Mouse (Mus musculus): ENCODE results near the gene Zfp189.
"Not testable (repeated sequence)": the region's sequence is repeated elsewhere in the genome, so short reads cannot be mapped to it uniquely, and the experiment has no call there.

Zfp189 gene

DNA sequence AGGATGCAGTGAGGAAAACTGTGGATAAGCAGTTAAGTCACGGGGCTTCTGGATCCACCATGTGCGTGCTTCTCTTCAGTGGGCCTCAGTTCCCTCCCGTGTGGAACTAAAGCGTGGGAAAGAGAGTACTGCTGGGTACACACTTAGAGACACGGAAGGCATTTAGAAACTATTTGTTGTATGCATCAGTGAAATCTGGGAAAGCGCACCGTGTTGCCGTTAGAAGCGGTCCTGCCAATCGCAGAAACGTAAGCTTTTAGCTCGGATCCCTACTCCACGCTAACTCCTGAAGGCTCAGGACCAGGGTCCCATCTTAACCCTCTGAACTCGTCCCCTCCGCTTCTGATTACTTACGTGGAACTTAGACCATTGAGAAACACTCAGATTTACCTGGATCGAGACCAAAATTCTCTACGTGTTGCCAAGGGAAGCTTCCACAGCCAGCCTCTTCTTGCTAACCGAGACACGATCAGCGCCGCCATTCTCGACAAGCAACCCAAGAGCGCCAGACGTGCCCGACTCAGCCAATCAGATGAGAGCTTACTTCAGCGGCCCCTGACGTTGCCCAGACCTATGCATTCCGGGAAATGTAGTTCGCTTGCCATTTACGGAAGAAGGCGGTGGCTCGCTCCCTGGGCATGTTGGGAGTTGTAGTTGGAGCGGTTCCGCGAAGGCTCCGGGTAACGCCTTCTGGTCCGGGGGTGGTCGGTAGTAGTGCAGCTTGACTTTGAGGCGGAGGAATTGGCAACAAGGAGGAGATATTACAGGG is at the start of gene Zfp189, which contains the start of gene Mrpl50:
Gene Zfp189, plus strand, starts transcription at position 605 of the 769 bp plus-strand sequence.
Gene Mrpl50, minus strand, starts transcription at position 522 of the 769 bp plus-strand sequence.
- DNase-seq: peak; percentile 91

DNA sequence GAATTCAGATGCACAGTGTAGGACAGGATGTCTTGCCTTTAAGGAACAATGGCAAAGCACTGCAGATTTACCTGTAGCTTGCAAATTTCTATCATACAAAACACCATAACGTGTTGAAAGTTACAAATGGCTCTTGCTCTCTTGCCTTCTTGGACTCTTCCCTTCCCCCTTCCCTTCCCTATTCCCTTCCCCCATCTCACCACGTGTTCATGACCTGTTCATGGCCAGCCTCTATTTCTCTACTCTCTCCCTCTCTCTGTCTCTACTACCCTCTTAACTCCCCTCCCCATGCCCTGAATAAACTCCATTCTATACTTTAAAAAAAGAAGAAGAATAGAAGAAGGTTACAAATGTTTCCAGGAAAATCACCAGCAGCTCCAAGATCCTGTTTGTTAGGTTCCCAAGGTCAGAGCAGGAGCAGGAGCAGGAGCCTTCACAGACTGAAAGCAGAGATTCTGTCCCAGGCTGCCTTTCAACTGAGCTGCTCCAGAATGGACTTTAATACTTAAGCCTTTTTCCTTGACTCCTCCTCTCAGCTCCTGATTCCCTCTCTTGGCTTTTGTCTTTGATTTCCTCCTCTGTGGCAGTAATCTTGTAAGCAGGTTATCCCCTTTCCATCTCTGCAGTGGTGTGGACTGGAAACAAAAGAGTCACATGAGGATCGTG is 47.4 kb upstream of the Zfp189 start, which contains the start of gene Acnat1:
Gene Acnat1, minus strand, starts transcription at position 478 of the 666 bp plus-strand sequence.
- DNase-seq: peak; percentile 62

DNA sequence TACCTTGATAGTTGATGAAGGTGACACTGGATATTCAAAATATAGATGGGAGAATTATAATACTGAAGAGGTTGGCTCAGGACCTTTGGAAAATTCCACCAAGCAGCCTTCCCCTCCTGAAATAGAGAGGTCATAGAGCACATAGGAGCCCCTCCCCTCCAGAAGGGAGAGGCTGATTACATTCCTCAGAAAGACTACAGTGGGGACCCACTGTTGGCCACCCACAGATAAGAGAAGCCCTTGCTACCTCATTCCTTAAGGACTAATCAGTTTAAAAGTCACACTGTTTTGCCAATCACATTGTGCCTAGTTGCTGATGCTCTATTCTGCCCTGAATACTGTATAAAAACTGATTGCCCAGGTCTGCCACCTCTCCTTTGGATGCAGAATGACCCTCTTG is 46.4 kb upstream of the Zfp189 start:
- no peak for DNase-seq

DNA sequence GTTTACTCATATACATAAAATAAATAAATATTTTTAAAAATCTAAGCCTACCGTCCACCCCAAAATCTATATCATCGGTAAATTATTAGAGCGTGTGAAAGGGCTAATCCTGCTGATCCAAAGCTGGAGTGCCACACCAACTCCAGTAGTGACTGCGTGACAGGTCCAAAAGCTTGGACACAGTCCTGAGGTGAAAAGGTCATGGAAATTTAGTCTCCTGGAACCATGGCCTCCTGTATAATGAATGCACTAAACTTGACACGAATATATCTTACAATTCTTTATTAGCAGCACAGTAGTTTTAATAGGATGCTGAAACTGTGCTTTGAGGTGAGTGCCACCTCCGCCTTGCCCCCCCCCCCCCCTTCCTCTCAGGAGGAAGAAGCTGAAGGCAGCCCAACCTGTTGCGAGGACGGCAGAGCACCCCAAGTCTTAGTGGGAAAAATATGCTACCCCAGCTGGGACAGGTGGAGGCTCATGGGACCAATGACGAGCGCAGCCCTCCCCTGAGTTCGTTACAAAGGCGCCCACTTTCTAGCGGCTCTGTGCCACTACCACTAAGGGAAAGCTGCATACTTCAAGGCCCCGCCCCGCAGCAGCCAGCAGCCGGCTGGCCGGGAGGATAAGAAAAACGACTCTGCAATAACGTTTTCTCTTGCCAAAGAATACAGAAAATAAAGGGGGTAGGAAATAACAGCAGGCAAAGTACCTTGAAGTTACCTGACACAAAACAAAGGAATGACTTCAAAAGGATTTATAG is 42.7 kb upstream of the Zfp189 start:
- peak; percentile 45 for DNase-seq

DNA sequence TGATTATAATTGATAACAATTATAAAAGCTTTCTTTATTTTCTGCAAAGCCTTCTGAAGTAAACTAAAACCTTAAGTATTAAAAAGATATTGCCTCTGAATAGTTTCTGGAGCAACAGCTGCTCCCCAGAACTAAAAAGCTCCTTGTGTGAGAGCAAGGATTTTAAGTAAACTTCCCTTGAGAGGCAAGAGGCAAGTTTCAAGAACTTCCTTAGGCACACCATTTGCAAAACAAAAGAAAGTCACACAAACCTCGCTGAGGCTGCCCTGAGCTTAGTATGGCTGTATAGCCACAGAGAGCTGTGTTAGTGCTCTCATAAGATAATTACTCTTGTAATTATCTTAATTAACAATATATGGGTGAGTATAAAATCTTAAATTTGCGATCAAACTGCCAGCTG is 41.9 kb upstream of the Zfp189 start:
- DNase-seq: not testable (repeated sequence)

DNA sequence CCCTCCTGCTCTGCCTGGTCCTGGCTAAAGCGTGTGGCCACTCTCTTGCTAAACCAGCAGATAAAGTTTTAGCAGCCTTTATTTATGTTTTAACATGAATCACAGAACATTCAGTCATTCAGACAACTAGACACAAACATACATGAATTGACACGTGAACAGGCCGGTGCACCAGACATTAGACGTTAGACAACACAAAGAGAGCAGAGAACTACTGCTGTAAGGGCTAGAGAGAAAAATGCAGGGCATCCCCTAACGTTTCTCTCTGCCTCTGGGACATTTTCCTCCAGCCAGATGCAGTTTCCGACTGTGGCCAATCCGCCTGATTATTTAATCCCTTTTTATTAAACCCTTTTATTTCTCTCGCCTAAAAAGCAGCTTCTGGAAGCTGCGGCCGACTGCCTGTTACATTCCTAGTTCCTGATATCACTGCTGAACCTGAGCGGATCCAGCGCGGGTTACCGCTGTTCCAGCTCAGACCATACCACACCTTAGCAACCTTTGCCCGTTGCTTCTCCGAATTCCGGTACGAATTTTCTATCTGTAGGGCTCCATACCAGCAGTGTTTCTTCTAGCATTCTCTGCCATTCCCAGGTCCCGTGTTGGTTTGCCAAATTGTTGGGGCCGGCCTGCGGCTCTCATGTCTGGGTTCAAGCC is 40.7 kb upstream of the Zfp189 start:
- peak; percentile 55 for DNase-seq

DNA sequence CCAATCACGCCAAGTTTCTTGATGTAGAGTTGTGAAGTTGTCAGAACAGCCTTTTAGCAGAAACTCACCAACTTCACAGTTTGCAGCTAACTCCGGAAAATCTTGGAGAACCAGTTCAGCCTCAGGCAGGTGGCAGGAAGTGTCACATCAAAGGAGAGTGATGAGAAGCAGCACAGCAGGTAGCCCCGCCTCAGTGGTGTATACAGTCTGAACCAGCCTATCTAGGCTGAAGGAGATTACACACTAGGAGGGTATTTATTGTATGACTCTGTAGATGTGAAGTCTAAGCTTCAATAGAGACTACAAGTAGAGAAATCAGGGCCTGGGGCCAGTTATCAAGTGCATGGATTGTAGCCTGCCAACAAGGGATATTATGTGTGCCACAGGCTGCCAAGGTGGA is 40.1 kb upstream of the Zfp189 start:
- no peak for DNase-seq

DNA sequence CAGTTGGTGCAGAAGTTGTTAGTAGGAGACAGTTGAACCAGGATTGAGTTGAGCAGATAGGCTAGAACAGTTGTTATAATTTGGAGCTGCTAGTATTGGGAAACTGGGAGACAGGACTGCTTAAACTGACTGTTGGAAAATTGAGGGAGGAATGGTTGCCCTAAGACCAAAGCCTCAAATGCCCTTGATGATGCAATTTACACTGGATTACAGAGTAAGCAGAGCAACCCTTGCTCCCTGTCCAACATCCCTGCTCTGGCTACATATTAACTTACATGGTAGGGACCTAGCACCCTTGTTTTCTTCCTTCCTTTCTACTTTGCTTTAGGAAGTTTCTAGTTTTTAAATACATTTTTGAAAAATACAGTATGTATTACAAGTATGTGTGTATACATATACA is 35.5 kb upstream of the Zfp189 start:
- peak; percentile 63 for DNase-seq

DNA sequence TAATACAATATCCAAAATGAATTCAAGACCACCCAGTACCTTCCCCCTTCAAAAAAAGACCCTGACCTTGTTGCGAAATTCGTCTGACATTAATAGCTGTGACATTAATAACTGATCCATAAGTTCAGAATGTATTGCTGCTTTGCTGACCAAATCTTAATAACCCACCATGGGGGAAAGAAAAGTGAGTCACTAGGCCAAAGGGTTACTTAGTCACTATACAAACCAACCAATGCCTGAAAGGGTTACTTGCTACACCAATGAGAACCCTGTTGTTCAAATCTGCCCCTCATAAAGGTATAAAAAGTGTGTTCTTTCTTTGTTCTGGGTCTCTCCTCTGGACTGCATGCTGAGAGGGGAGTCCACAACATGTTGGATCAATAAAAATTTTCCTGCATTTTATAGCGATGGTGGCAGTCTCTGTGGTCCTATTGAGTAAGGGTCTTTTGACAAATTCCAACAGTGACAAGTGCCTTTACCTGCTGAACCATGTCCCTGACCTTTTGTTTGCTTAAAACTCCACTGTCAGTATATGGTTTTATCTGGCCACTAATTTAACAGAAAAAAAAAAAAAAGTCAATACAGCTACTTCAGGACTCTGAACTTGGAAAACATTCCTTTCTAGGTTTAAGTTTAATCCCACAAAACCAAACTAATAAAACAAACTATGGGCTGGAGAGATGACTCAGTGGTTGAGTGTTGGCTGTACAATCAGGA is 34.9 kb upstream of the Zfp189 start:
- DNase-seq: not testable (repeated sequence)

DNA sequence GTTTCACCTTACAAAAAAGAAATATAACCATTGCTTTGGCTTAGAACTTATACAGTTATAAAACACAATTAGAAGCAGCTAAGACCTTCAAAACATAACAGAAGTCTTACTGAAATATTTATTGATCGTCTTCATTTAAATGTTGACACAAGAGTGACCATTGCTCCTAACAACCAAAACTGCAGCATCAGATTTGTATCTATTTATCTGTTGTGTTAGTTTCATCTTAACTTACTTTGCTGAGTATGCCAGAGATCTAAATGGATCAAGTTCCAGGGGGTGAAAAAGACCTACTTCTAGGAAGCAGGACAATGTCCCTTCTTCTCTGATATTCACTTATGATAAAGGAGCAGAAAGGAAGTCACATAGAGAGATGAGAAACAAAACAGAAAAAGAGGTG is 17.4 kb upstream of the Zfp189 start:
- DNase-seq: no peak

DNA sequence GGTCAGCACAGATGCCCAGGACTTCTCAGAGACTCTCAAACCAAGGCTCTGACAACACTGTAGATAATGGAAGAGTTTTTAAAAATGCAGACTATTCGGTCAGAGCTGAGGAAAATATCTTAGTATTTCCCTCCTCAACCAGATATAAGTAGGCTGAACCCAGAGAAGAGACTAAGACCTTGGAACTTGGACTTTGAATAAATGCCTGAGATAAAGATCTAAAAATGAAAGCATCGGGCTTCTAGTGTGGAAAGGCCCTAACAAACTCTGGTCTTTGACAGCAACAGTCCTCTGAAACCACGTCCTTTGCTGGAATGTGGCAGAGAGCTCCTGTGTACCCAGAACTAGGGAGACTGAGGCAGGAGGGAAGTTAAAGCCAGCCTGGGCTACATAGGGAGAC is 14.6 kb upstream of the Zfp189 start, which contains the start of gene Baat:
Gene Baat, minus strand, starts transcription at position 172 of the 400 bp plus-strand sequence.
- DNase-seq: no peak

DNA sequence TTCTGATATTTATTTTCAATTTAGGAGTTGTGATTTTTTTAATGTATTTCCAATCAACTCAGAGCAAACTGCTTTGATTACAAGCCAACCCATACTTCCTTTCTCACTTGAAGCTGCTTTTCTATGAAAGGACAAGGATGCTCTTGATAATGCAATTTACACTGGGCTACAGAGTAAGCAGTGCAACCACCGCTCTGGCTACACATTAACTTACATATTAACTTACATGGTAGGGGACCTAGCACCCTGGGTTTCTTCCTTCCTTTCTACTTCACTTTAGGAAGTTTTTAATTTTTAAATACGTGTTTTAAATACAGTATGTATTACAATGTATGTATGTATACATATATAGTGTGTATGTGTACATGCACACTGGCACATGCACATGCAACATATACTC is 11.8 kb upstream of the Zfp189 start:
- DNase-seq: no peak

DNA sequence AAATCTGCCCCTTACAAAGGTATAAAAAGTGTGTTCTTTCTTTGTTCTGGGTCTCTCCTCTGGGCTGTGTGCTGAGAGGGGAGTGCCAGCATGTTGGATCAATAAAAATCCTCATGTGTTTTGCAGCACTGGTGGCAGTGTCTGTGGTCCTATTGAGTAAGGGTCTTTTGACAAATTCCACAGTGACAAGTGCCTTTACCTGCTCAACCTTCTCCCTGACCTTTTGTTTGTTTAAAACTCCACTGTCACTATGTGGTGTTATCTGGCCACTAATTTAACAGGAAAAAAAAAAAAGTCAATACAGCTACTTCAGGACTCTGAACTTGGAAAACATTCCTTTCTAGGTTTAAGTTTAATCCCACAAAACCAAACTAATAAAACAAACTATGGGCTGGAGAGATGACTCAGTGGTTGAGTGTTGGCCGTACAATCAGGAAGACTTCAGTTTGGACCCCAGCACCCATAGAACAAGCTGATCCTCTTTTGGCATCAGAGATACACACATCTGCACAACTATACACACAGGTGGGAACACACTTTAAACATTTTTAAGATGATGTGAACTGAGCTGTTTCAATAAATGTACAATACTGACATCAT is 10.6 kb upstream of the Zfp189 start:
- DNase-seq: not testable (repeated sequence)

DNA sequence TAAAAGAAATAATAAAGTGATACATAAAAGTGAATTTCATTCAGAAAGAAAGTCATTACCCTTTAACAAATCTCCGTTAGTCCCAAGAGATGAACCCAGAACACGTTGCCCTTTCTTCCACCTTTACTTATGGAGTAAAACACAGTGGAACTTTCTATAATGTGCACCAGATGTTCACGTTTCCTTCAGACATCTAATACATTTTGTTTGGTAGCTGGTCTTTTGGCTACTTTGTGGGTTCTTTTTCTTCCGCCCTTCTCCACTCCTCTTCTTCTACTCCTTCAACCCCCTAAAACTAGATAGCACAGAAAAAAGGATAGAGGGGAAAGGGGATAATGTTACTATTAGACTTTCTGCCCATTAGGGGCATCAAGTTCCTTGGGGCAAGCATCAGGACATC is 8.3 kb upstream of the Zfp189 start:
- DNase-seq: no peak

DNA sequence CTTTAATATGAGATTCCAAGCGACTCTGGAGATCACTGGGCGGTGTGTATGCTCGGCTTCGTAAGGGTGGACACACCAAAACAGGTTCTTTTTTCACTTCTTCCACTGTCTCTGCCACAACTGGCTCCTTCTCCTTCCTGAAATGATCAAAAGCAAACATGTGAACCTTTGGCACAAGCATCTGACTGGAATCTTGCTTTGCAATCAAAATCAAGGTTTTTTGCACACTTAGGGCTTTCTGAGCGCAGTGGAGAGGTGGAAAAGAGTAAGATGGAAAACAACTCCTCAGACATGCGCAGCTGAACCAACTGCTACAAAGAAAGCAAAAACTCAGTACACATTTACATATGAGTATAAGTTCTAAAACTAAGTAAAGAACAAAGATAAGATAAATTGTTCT is 6.5 kb upstream of the Zfp189 start:
- no peak for DNase-seq

DNA sequence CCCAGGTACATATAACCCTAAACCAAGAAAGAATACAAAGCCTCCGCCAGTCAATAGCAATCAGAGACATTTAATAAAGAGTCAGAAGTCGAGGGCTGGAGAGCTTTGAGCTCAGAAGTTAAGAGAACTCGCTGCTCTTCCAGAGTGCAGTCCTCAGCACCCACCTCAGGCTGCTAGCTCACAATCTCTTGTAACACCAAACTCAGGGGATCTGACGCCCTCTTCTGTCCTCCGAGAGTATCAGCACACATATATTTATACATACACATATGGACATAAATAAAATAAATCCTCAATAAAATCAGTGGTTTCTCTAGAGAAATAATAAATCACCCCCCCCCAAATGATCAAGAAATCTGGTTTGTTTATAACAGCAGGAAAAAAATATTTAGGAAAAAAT is 1.5 kb upstream of the Zfp189 start:
- DNase-seq: no peak

DNA sequence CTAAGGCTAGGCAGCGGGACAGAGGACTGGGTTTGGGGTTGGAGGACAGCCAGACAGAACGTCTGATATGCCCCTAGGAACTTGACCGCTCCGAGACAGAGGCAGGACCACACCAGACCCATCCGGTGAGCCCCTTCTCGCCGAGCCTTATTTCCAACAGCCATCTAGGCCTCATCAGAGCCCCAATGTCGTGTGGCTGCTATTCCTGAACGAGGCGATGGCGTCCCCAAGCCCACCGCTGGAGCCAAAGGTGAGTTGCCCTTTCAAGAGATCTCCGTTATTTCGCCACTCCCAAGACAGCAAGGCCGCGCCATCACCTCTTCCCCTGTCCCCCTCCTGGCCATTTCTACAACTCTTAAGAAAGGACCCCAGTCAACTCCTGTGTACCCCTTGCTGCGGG is 370 bp downstream of the Zfp189 start:
- no peak for DNase-seq

DNA sequence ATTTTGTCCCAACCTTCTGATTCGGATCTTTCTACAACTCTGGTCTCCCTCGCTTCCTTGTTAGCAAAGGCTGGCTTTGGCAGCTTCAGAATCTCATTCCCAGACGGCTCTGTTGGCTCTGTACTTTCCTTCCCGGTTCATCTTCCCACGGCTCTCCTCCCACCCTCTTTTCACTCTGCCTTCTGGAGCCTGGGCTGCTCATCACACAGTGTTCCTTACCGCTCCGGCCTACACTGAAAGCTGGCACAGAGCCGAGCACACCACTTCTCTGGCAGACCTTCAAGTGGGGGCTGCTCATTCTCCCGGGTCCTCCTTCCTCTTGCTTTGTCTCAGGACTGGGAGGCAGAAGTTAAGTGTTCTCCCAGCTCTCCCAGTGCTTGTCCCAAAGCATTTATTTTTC is 1.6 kb downstream of the Zfp189 start:
- no peak for DNase-seq

DNA sequence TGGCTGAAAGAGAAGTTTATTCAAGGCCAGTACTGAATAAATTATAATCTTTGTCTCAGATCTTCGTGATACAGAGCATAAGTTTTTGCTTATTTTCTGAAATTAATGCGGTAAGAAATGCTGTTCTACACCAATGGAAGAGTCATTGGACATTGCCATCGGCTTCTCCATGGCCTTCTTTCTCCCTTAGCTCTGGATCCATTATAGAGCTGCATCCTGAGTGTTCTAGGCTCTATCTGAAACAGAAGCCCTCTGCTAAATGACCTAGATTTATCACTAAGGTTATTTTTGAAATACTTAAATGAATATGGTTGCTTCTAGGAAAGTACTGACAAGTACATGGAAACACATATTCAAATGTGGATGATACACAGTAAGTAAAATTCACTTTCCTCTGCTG is 14.1 kb downstream of the Zfp189 start:
- no peak for DNase-seq

DNA sequence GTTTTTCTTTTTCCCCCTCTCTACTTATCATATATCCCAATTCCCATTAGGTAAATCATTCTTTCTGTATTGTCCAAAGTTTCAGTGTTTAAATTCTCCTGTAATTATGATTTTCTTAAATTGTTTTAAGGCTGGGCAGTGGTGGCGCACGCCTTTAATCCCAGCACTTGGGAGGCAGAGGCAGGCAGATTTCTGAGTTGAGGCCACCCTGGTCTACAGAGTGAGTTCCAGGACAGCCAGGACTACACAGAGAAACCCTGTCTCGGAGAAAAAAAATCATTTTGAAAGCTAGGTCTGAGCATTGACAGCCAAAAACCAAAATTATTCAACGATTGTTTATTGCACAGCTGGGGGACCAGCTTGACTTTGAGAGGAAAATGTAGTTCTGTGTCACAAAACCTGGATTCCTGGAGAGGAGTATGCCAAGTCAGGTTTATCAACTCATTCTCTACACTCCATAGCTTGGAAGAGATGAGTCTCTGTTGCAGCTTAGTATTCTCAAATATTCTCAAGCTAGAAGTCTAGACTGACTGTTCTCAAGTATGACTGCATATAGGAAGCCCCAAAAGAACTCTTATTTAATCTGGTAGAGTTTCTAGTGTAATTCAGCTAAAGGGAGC is 14.8 kb downstream of the Zfp189 start:
- no peak for DNase-seq

DNA sequence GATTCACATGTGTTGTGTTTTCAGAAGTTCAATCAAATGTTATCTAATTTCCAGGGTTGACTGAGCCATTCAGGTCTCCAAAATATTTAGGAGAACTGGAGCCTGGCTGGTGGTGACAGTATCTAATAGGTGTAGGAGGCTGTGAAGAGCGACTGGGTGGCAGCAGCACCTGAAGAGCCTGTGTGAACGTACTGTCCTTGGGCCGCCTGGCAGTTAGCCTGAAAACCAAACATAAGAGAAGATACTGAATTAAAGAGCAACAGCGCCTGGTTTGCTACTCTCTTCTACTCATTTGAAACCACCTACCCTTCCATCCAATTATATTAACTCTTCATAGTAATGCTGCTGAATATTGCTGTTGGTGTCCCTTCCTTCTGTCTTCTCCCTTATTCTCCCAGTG is 15.7 kb downstream of the Zfp189 start:
- no peak for DNase-seq

Measured in kidney, adult 18-20 months (tissue).